Comparison of ENCODE assay signal across 8 mouse cellular contexts in the genomic region with DNA sequence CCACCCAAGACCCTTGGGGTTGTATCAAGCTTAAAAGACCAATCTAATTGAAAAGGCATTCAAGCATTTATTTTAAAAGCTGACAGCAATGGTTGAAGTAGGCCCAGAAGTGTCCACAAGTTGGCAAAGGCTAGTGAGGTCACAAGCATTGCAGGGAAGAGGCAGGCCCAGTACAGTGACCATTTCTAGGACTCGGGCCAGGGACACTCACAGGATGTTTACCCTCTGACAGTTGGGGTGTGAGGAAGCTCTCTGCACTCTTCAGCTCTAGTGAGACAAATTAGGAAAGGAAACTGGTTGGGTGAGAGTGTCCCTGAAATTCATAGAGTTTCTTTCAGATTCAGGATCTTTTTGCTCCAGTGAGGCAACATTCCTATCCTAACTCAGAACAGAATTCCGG.
DNase-seq lines count a peak whose midpoint lies in the region; ATAC-seq and TF ChIP-seq lines count a peak whose summit lies in the region.

No protein-coding gene starts in this region.

- peak; percentile 90 for DNase-seq in liver, adult 2 months (ENCODE audit: extremely low read depth, low read depth, low spot score)
- no peak for DNase-seq in liver
- peak; percentile 61 for DNase-seq in brain, adult 2 months (ENCODE audit: low read depth, low spot score)
- peak; percentile 85 for DNase-seq in lung, postnatal 10 days
- DNase-seq in embryo, embryonic 10 days (ENCODE audit: low spot score) = no peak
- no peak for DNase-seq in testis, postnatal 10 days (ENCODE audit: low spot score)

- H3K4me1 ChIP-seq in liver, adult 2 months (ENCODE audit: control insufficient read depth, insufficient read depth, low read length) = peaks cover 26% of the 10 kb centered on the region
- peaks cover 4% of the 10 kb centered on the region; the same call in 1 of the 2 replicates for H3K4me1 ChIP-seq in intestine, postnatal 0 days (replicated peaks; ENCODE audit: control insufficient read depth, insufficient read depth, low read length)
- no peaks in the 10 kb centered on the region for H3K4me1 ChIP-seq in midbrain, embryonic 15.5 days

- H3K4me3 ChIP-seq in liver, adult 2 months (ENCODE audit: insufficient read depth, low read depth, low read length) = no peak overlapping the region
- no peak overlapping the region for H3K4me3 ChIP-seq in intestine, postnatal 0 days (ENCODE audit: low read depth, low read length)
- no peak overlapping the region for H3K4me3 ChIP-seq in midbrain, embryonic 15.5 days

- peaks cover 17% of the 10 kb centered on the region for H3K36me3 ChIP-seq in liver, adult 2 months (ENCODE audit: control insufficient read depth, insufficient read depth, low read length)
- peaks cover 29% of the 10 kb centered on the region for H3K36me3 ChIP-seq in intestine, postnatal 0 days (ENCODE audit: control insufficient read depth, insufficient read depth)
- H3K36me3 ChIP-seq in midbrain, embryonic 15.5 days (replicated peaks) = 0 out of 2 replicates have a peak, but pooled peaks cover 10% of the 10 kb centered on the region

- peak overlapping the region; percentile 37; the same call in 1 of the 2 replicates for H3K27ac ChIP-seq in liver, adult 2 months (replicated peaks; ENCODE audit: insufficient read depth, low read depth, low read length)
- peak overlapping the region; percentile 16; the same call in 1 of the 2 replicates for H3K27ac ChIP-seq in intestine, postnatal 0 days (ENCODE audit: low read depth, low read length)
- H3K27ac ChIP-seq in midbrain, embryonic 15.5 days = no peak overlapping the region

- no peaks in the 10 kb centered on the region for H3K27me3 ChIP-seq in liver, adult 2 months (ENCODE audit: control insufficient read depth, insufficient read depth, low read length)
- no peaks in the 10 kb centered on the region for H3K27me3 ChIP-seq in intestine, postnatal 0 days (replicated peaks; ENCODE audit: control insufficient read depth, insufficient read depth, low read length)
- no peaks in the 10 kb centered on the region for H3K27me3 ChIP-seq in midbrain, embryonic 15.5 days (replicated peaks)

- no peak for ATAC-seq in intestine, postnatal 0 days
- no peak for ATAC-seq in midbrain, embryonic 15.5 days (replicated peaks)

- H3K9ac ChIP-seq in liver, adult 2 months (ENCODE audit: low read depth, low read length) = no peak overlapping the region
- no peak overlapping the region for H3K9ac ChIP-seq in intestine, postnatal 0 days (ENCODE audit: low read depth, low read length)
- no peak overlapping the region for H3K9ac ChIP-seq in midbrain, embryonic 15.5 days

- no peak for TF ChIP-seq CTCF in liver, adult 2 months (IDR thresholded peaks at IDR 0.05; ENCODE audit: low read depth, low read length)
- no peak for TF ChIP-seq CTCF in intestine, postnatal 0 days (IDR thresholded peaks at IDR 0.05; ENCODE audit: low read depth)

- no peak overlapping the region for H3K4me2 ChIP-seq in intestine, postnatal 0 days (replicated peaks; ENCODE audit: low read depth)
- no peak overlapping the region for H3K4me2 ChIP-seq in midbrain, embryonic 15.5 days

- 23% methylated on average over 2 of the region's 2 CpGs for WGBS in liver, adult 2 months
- 53% methylated on average over 2 of the region's 2 CpGs for WGBS in intestine, postnatal 0 days
- 92% methylated on average over 2 of the region's 2 CpGs for WGBS in midbrain, embryonic 15.5 days

- H3K79me2 ChIP-seq in liver, adult 2 months (ENCODE audit: control insufficient read depth, insufficient read depth, low read length) = no peaks in the 10 kb centered on the region; the same call in 1 of the 2 replicates

- no peak for TF ChIP-seq POLR2A in liver, adult 2 months (IDR thresholded peaks at IDR 0.05; ENCODE audit: extremely low read depth, insufficient read depth, low read length)

- no peaks in the 10 kb centered on the region for H3K9me3 ChIP-seq in intestine, postnatal 0 days (ENCODE audit: control insufficient read depth)
- H3K9me3 ChIP-seq in midbrain, embryonic 15.5 days = no peaks in the 10 kb centered on the region

Comparison
In these comparisons a context has a peak if more than half of its experiments do, and no peak if none do; other contexts are left out.
1. DNase-seq: peak in liver, adult 2 months (single experiment), brain, adult 2 months (single experiment) and lung, postnatal 10 days (single experiment); none in liver (single experiment), embryo, embryonic 10 days (single experiment) and testis, postnatal 10 days (single experiment).